Mouse (Mus musculus) kidney, embryonic 16.5 days (tissue): ENCODE measurements around the gene Brsk1. TPM values are rescaled to one million over a fixed set of nuclear protein-coding genes. Genes with fewer than 3 reads are reported as not detected.

Experiments
- ATAC-seq: fragments of 200-750 bp; cut with Nextera tagmentation; 2 replicates; pipeline ENCODE4 v1.8.0; 2017; ENCODE audit warnings: moderate TSS enrichment; ENCODE audit not compliant: low FRiP score, low TSS enrichment
- H3K27ac ChIP-seq: fragments of 300-500 bp; sonication (generic); 2 replicates; pipeline ENCODE4 v1.5.1; 2014; ENCODE audit warnings: low read length
- H3K27me3 ChIP-seq: fragments of 300-500 bp; sonication (generic); 2 replicates; pipeline ENCODE4 v1.6.1; 2014; ENCODE audit warnings: low read length, control low read depth, mixed read lengths; ENCODE audit not compliant: insufficient read depth
- H3K36me3 ChIP-seq: fragments of 300-500 bp; sonication (generic); 2 replicates; pipeline ENCODE4 v1.6.1; 2014; ENCODE audit warnings: low read length, control low read depth, mixed read lengths; ENCODE audit not compliant: insufficient read depth
- H3K4me1 ChIP-seq: fragments of 300-500 bp; sonication (generic); 2 replicates; pipeline ENCODE4 v1.6.1; 2014; ENCODE audit warnings: low read length, control low read depth, mixed read lengths; ENCODE audit not compliant: insufficient read depth
- H3K4me2 ChIP-seq: fragments of 300-500 bp; sonication (generic); replicated peaks from 2 replicates; pipeline ENCODE4 v1.6.1; 2014; ENCODE audit warnings: low read depth, low read length
- H3K4me3 ChIP-seq: fragments of 300-500 bp; sonication (generic); 2 replicates; pipeline ENCODE4 v1.5.1; 2014; ENCODE audit warnings: mild to moderate bottlenecking, low read length
- H3K9ac ChIP-seq: fragments of 300-500 bp; sonication (generic); replicated peaks from 2 replicates; pipeline ENCODE4 v1.6.1; 2014; ENCODE audit warnings: low read length
- H3K9me3 ChIP-seq: fragments of 300-500 bp; sonication (generic); 2 replicates; pipeline ENCODE4 v1.6.1; 2016; ENCODE audit warnings: low read length, control low read depth
- WGBS: fragments of 180-500 bp; shearing (Covaris S2); extraction: QIAGEN DNeasy Blood & Tissue Kit; methylation state at CpG from one replicate; pipeline ENCODE4 v1.1.7; 2014; 5-methylcytosine and 5-hydroxymethylcytosine counted together
- polyA plus RNA-seq: library from polyadenylated mRNA; unstranded; fragments of >200 nt; fragmentation: Nextera tagmentation; extraction: Ambion mirVana; gene quantifications from 2 replicates; pipeline ENCODE4 v1.2.1, GENCODE M21; 2015

The Brsk1 gene
- polyA plus RNA-seq, 1 experiment from 2014 or later, result 1.2 TPM

DNA sequence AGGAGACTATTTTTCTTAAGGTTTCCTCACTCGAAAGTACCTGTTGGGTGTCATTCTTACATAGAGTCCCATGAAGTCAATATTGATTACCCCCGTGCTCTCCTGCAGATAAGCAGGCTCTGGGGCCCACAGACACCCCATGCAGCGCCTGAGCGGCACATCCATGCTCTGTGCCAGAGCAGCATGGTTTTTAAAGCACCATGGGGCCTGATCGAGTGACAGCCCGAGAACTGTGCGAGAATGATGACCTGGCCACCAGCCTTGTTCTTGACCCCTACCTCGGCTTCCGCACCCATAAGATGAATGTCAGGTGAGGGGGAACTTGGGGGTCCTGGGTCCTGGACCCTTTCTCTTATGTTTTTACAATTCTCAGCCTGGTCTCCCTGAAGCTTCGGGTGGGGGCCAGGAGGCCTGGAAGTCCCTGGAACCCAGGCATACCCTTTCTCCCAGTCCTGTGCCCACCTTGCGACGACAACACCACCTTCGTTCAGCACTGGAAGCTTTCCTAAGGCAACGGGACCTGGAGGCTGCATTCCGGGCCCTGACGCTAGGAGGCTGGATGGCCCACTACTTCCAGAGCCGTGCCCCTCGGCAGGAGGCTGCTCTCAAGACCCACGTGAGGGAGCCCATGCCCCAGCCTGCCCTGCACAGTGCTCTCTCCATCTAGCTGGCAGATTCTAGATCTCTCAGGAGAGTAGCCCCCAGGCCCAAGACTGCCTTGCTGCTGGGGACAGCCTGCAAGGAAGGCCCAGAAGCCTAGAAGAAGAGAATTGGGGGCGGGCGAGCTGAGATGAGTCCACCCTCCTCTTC is 51.5 kb downstream of the Brsk1 start:
- 82% methylated on average over 21 of the region's 21 CpGs for WGBS
- no peaks in the 10 kb centered on the region for H3K27me3 ChIP-seq
- H3K9ac ChIP-seq, result peak overlapping the region; percentile 93
- ATAC-seq, result no peak
- peak overlapping the region; percentile 95 for H3K27ac ChIP-seq
- H3K9me3 ChIP-seq, result no peaks in the 10 kb centered on the region
- H3K36me3 ChIP-seq, result peaks cover 17% of the 10 kb centered on the region
- H3K4me2 ChIP-seq, result peak overlapping the region; percentile 89
- H3K4me3 ChIP-seq, result peak overlapping the region; percentile 87
- H3K4me1 ChIP-seq, result peaks cover 28% of the 10 kb centered on the region

DNA sequence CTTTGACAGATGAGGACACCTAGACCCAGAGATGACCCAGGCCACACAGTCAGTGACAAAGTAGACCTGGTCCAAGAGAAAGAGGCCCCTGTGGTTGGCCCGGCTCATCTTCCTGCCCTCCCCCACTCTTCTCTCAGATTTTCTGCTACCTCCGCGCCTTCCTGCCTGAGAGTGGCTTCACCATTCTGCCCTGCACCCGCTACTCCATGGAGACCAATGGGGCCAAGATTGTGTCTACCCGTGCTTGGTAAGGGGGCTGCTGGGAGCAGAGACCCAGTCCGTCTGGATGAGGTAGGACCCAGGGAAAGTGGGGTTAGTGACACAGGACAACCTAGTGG is 52.0 kb downstream of the Brsk1 start:
- H3K27me3 ChIP-seq, result no peaks in the 10 kb centered on the region

DNA sequence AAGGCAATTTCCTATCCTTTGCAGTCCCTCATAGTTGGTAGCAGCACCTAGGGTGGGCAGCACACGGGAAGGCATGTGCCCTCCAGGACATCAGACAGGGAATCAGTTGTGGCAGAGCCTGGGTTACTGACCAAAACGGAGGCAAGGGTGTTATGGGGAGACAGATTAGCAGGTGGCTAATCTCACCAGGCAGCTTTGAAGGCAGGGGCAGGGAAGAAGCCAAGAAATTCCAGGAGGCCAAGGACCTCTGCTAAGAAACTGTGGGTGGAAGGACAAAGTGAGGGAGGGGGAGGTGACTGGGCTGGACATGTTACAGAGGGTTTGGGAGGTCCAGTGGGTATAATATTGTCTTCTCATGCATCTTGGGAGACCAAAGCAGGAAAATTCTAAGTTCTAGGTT is 53.0 kb downstream of the Brsk1 start:
- Histone ChIP-seq H3K9me3 (no peaks in the 10 kb centered on the region), H3K27me3 (no peaks in the 10 kb centered on the region), H3K4me3 (no peak overlapping the region), H3K36me3 (peaks cover 18% of the 10 kb centered on the region), H3K9ac (no peak overlapping the region), H3K4me2 (no peak overlapping the region), H3K4me1 (peaks cover 28% of the 10 kb centered on the region), H3K27ac (no peak overlapping the region)
- ATAC-seq, result no peak
- WGBS, result 52% methylated on average over 2 of the region's 2 CpGs

More for the DNA sequence above, 52.0 kb downstream of the Brsk1 start:
- H3K4me2 ChIP-seq, result no peak overlapping the region
- 86% methylated on average over 6 of the region's 6 CpGs for WGBS
- no peak for ATAC-seq
- no peak overlapping the region for H3K4me3 ChIP-seq
- H3K4me1 ChIP-seq, result peaks cover 28% of the 10 kb centered on the region
- peaks cover 18% of the 10 kb centered on the region for H3K36me3 ChIP-seq
- H3K9ac ChIP-seq, result no peak overlapping the region
- H3K9me3 ChIP-seq, result no peaks in the 10 kb centered on the region
- H3K27ac ChIP-seq, result no peak overlapping the region

DNA sequence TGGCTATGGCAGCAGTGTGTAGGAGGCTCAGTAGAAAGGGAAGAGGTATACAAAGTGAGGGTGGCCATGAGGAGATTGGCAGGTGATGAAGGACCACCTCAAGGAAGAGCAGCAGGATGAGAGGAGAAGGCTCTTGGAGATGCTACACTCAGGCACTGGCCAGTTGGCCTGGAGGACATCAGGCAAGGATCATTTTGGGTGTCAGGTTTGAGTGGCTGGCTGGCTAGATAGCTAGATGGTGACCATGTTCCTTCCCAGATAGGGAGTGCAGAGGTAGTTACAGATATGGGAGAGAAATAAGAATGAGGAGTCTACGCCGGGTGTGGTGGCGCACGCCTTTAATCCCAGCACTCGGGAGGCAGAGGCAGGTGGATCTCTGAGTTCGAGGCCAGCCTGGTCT is 54.5 kb downstream of the Brsk1 start:
- Histone ChIP-seq H3K9ac (no peak overlapping the region), H3K36me3 (peaks cover 23% of the 10 kb centered on the region), H3K27me3 (no peaks in the 10 kb centered on the region), H3K4me1 (peaks cover 22% of the 10 kb centered on the region), H3K9me3 (no peaks in the 10 kb centered on the region), H3K4me3 (no peak overlapping the region), H3K27ac (no peak overlapping the region), H3K4me2 (no peak overlapping the region)
- no peak for ATAC-seq
- 96% methylated on average over 5 of the region's 6 CpGs for WGBS

DNA sequence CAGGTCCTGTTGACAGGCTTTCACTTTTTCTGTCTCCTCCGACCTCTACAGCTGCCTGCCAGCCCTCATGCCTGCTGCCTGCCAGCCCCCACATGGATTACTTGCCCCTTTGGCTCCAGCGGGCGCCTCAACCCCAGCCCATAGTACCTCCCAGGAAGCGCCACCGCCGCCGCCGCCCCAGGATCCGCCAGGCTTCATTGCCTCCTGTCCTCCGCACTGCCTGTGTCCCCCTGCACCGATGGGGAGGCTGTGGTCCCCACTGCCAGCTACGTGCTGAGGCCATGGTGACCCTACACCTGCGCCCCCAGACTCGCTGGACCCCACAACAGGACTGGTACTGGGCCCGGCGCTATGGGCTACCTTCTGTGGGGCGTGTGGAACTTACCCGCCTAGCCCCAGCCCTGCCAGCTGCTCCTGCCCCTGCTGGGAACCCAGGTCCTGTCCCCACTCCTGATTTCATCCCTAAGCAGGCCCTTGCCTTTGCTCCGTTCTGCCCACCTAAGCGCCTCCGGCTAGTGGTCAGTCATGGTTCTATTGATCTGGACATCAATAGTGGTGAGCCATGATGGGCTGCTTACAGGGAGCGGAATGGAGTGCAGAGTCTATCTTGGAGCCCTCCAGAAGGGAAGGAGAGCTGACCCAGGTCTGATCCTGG is 56.0 kb downstream of the Brsk1 start:
- WGBS, result 87% methylated on average over 22 of the region's 22 CpGs
- ATAC-seq, result no peak
- Histone ChIP-seq H3K4me2 (no peak overlapping the region), H3K4me1 (peaks cover 16% of the 10 kb centered on the region), H3K27ac (no peak overlapping the region), H3K27me3 (no peaks in the 10 kb centered on the region), H3K9ac (no peak overlapping the region), H3K9me3 (no peaks in the 10 kb centered on the region), H3K36me3 (peaks cover 23% of the 10 kb centered on the region), H3K4me3 (no peak overlapping the region)

DNA sequence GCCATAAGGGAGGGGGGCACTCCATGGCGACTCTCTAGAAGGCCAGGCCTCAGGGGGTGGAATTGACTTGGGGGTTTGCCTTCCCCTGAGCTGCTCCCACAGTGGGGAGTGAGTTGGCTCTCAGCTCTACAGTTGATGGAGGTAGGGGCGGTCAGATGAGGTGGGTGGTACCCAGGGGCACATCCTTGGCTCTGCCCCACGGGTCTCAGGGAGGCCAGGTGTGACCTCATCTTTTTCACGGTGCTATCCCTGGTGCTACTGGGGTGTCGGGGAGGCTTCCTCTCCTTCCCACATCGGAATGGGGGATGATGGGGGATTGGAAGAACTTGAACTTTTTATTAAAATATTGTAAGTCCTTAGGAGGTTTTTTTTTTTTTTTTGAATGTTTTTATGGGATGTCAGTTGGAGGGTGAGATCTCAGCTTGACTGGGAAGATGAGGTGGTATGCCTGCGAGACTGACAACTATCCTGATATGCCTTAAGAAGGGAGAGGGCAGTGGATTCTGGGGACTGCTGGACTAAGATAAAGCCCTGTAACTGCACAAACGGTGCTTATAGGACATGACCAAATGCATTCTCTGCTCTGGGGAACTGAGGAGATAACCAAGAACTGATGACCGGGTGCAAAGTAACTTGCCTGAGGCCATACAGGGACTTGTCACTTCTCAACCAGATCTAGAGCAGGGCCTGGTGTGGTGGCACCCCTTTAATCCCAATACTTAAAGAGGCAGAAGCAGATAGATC is 56.9 kb downstream of the Brsk1 start:
- Histone ChIP-seq H3K9ac (no peak overlapping the region), H3K4me3 (no peak overlapping the region), H3K9me3 (no peaks in the 10 kb centered on the region), H3K4me1 (peaks cover 15% of the 10 kb centered on the region), H3K36me3 (peaks cover 23% of the 10 kb centered on the region), H3K27me3 (no peaks in the 10 kb centered on the region), H3K4me2 (no peak overlapping the region), H3K27ac (no peak overlapping the region)
- no peak for ATAC-seq
- 79% methylated on average over 9 of the region's 9 CpGs for whole genome bisulfite sequencing

DNA sequence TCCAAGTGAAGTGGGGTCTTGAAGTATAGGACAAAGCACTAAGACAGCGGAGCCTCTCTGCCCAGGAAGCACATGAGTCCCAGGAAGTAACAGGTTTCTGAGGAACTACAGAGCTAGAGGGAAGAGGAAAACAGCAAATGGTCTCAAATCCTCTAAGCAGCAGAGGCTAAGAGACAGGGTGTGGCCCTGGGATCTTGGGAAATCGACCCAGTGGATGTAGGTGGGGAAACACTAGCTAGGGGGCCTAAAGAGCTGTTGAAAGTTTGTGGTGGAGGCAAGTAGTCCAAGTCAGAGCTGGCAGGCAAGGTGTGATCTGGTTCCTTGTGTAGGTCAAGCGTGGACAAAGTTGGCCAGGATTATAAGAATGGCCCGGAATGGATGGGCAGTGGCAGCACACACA is 57.9 kb downstream of the Brsk1 start:
- Histone ChIP-seq H3K4me1 (peaks cover 21% of the 10 kb centered on the region), H3K4me3 (no peak overlapping the region), H3K36me3 (peaks cover 23% of the 10 kb centered on the region), H3K4me2 (no peak overlapping the region), H3K27ac (no peak overlapping the region), H3K27me3 (no peaks in the 10 kb centered on the region), H3K9me3 (no peaks in the 10 kb centered on the region), H3K9ac (no peak overlapping the region)
- ATAC-seq, result no peak
- 83% methylated on average over 4 of the region's 4 CpGs for WGBS

DNA sequence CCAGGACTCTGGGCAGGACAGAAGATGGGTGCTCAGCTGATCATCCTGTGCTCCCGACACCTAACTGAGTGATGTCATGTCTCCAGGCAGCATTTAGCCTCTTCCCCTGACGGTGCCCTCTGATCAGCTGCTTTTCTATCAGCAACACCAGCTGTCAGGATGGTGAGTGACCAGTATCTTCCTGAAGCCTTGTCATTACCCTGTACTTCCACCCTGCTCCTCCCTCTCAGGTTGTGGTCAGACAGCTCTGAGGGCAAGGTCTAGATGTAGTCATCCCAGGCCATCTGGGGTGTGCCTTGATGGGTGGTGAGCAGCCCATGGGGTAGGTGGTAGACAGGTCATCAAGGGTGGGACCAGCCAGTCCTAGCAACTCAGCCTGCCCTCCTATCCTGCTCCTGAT is 58.8 kb downstream of the Brsk1 start:
- no peak overlapping the region for H3K4me2 ChIP-seq
- H3K9ac ChIP-seq, result no peak overlapping the region
- no peak overlapping the region for H3K27ac ChIP-seq
- no peak overlapping the region for H3K4me3 ChIP-seq
- H3K27me3 ChIP-seq, result no peaks in the 10 kb centered on the region
- no peak for ATAC-seq
- peaks cover 20% of the 10 kb centered on the region for H3K36me3 ChIP-seq
- H3K4me1 ChIP-seq, result peaks cover 19% of the 10 kb centered on the region
- H3K9me3 ChIP-seq, result no peaks in the 10 kb centered on the region
- 83% methylated on average over 2 of the region's 2 CpGs for WGBS

DNA sequence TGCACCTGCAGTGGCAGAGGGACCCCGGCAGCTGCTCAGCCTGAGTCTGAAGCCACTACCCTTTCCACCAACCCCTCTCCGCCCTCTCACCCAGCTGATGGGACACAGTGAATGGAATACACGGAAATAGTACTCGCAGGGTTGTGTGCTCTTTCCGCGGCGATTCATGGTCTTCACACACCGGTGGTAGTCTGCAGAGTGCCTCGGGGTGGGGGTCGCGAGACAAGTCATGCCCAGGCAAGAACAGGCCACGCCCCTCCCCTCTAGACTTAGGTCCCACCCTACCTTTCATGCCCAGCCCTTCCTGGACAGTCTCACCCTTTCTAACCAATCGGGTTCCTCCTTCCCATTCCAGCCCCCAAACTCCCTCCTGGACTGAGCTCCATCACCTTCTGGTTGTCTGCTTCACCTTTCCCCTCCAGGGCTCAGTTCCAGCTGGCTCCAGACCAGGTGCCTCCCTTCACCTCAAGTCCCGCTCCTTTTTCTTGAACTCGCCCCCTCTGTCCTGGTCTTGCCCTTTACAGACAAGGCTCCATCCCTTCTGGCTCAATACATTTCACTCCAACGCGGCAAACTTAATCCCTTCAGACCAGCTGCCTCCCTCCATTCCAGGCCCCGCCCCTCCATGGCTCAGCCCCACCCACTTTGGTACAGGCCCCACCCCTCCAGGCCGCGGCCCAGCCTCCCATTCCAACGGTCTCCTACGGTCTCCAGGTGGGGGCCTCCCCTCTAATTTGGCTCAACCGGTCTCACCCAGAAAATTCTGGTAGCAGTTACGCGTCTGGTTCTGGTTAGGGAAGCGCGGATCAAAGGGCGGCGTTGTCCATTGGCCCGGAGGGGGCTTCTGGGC is 61.8 kb downstream of the Brsk1 start:
- WGBS, result under 1% methylated on average over 30 of the region's 30 CpGs
- H3K27me3 ChIP-seq, result no peaks in the 10 kb centered on the region
- H3K4me3 ChIP-seq, result peak overlapping the region; percentile 58
- H3K27ac ChIP-seq, result peak overlapping the region; percentile 80
- H3K36me3 ChIP-seq, result peaks cover 6% of the 10 kb centered on the region; the same call in 1 of the 2 replicates
- peak overlapping the region; percentile 61 for H3K9ac ChIP-seq
- peak; percentile 86 for ATAC-seq
- H3K4me2 ChIP-seq, result peak overlapping the region; percentile 74
- no peaks in the 10 kb centered on the region for H3K9me3 ChIP-seq
- H3K4me1 ChIP-seq, result peaks cover 19% of the 10 kb centered on the region
